Mouse (Mus musculus) stomach, embryonic 15.5 days (tissue): ENCODE results near the gene Ctf1. TPM values are rescaled to one million over a fixed set of nuclear protein-coding genes. Genes with fewer than 3 reads are reported as not detected.

Source experiments
- ATAC-seq: fragments of 200-750 bp; cut with Nextera tagmentation; 2 replicates; pipeline ENCODE4 v1.8.0; 2017; ENCODE audit warnings: low read depth, moderate number of reproducible peaks, moderate TSS enrichment; ENCODE audit not compliant: insufficient read depth, low FRiP score
- H3K27ac ChIP-seq: fragments of 300-500 bp; sonication (generic); 2 replicates; pipeline ENCODE4 v1.5.1; 2015; ENCODE audit warnings: mild to moderate bottlenecking, inconsistent platforms
- H3K27me3 ChIP-seq: fragments of 300-500 bp; sonication (generic); replicated peaks from 2 replicates; pipeline ENCODE4 v1.6.1; 2015; ENCODE audit warnings: inconsistent platforms
- H3K36me3 ChIP-seq: fragments of 300-500 bp; sonication (generic); 2 replicates; pipeline ENCODE4 v1.6.1; 2015; ENCODE audit warnings: inconsistent platforms
- H3K4me1 ChIP-seq: fragments of 300-500 bp; sonication (generic); 2 replicates; pipeline ENCODE4 v1.6.1; 2015; ENCODE audit warnings: inconsistent platforms
- H3K4me2 ChIP-seq: fragments of 300-500 bp; sonication (generic); 2 replicates; pipeline ENCODE4 v1.6.1; 2015; ENCODE audit warnings: mild to moderate bottlenecking, inconsistent platforms
- H3K4me3 ChIP-seq: fragments of 300-500 bp; sonication (generic); replicated peaks from 2 replicates; pipeline ENCODE4 v1.5.1; 2015; ENCODE audit warnings: inconsistent platforms
- H3K9ac ChIP-seq: fragments of 300-500 bp; sonication (generic); 2 replicates; pipeline ENCODE4 v1.6.1; 2015; ENCODE audit warnings: inconsistent platforms
- H3K9me3 ChIP-seq: fragments of 300-500 bp; sonication (generic); 2 replicates; pipeline ENCODE4 v1.6.1; 2016; ENCODE audit warnings: inconsistent platforms
- WGBS: fragments of 180-500 bp; shearing (Covaris S2); methylation state at CpG from one replicate; pipeline ENCODE4 v1.1.7; 2015; 5-methylcytosine and 5-hydroxymethylcytosine counted together
- polyA plus RNA-seq: library from polyadenylated mRNA; unstranded; fragments of >200 nt; fragmentation: Nextera tagmentation; extraction: Ambion mirVana; gene quantifications from 2 replicates; pipeline ENCODE4 v1.2.1, GENCODE M21; 2015

The Ctf1 gene
- polyA plus RNA-seq, 1 experiment from 2014 or later = 17.0 TPM

DNA sequence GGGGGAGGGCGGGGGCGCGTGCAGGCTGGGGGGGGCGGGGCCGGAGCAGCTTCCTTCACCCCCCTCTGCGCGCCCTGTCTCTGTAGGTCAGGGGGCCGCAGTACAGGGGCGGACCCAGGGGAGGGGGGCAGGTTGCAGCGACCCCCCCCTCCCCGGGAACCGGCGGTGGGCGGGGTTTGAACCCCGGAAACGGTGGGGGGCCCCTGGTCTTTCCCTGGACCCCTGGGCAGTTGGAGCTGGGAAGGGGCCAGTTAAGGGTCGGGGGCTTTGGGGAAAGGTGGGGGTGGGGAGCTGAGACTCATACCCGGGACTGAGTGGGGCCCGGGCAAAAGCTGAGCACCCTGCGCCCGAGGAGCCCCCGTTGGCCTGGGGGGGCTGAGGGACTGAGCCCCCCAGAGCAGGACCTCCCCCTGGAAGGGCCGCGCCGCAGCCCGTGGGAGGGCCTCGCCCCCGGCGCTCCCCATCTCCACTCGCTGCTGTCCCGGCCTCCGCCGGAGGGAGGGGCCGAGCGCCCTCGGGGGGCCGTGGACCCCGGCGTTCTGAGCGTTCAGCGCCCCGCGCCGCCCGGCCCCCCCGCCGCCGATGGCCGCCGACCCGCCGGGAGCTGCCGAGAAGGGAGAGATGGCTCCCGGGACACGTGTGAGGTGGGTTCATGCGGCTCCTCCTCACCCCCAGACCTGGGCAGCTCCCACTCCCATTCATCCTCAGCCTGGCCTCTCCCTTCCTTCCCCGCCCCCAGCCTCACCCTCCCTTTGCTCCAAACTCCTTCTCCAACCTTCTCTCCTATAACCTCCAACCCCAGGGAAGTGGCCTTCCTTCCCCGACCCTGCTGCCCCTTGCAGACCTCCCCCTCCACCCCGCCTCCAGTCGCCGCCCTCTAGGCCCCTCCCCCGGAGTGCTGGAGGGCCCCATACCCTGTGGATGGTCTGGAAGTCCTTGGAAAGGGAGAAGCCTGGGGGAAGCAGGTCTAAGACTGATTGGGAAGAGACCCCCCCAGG, 34.3 kb downstream of the Ctf1 start:
- H3K9ac ChIP-seq = peak overlapping the region; percentile 70
- H3K27ac ChIP-seq = peak overlapping the region; percentile 86
- no peak for ATAC-seq
- peaks cover 19% of the 10 kb centered on the region for H3K4me1 ChIP-seq
- H3K4me2 ChIP-seq = peak overlapping the region; percentile 87
- H3K4me3 ChIP-seq = peak overlapping the region; percentile 81
- H3K9me3 ChIP-seq = no peaks in the 10 kb centered on the region
- H3K36me3 ChIP-seq = peaks cover 36% of the 10 kb centered on the region
- H3K27me3 ChIP-seq = no peaks in the 10 kb centered on the region
- 1% methylated on average over 31 of the region's 62 CpGs for WGBS

DNA sequence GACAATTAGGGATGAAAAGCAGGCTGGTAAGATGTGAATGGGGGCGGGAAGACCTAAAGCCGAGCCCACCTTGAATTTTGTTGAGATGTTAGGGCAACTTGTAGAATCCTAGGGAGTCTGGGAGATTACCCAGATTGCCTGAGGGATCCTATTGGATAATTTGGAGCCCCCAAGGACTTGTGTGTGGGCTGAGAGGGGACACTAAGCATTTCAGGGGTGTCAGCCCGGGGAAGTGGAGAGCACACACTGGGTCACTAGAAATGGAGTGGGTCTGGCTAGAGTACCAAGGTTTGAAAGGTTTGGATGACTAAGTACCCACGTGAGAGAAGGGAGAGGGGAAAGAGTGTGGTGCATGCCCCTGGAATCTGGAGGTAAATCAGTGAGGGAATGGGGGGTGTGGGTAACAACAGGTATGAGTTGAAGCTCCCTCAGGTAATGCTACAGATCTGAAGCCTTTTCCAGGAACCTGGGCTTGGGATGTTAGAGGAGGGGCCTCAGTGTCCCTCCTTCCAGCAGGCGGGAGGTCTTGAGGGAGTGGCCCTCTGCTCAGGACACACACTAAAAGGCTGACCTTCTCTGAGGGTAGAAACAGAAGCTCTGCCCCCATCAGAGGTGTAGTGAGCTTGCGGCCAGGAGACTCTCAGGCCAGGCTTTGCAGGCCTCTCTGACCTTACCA, 35.2 kb downstream of the Ctf1 start:
- no peak for ATAC-seq
- H3K27me3 ChIP-seq = no peaks in the 10 kb centered on the region
- peak overlapping the region; percentile 81 for H3K4me3 ChIP-seq
- H3K9ac ChIP-seq = 0 out of 2 replicates have a peak overlapping the region, but pooled peaks have one; percentile 70
- H3K27ac ChIP-seq = peak overlapping the region; percentile 86
- H3K36me3 ChIP-seq = peaks cover 44% of the 10 kb centered on the region
- WGBS = 35% methylated on average over 6 of the region's 6 CpGs
- peaks cover 19% of the 10 kb centered on the region for H3K4me1 ChIP-seq
- no peaks in the 10 kb centered on the region for H3K9me3 ChIP-seq
- peak overlapping the region; percentile 87 for H3K4me2 ChIP-seq

DNA sequence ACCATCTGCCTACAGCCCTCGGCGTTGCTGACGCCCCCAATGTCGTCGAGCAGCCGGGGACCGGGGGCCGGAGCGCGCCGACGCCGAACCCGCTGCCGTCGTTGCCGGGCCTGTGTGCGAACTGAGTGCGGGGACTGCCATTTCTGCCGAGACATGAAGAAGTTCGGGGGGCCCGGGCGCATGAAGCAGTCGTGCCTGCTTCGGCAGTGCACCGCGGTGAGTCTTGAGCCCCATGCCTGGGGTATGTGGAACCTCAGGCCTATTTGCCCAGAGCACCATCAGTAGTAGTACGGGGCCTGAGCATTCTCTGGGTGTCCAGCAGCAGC, 35.7 kb downstream of the Ctf1 start:
- Histone ChIP-seq H3K9me3 (no peaks in the 10 kb centered on the region), H3K4me3 (no peak overlapping the region), H3K27me3 (no peaks in the 10 kb centered on the region), H3K27ac (no peak overlapping the region), H3K9ac (no peak overlapping the region), H3K4me2 (peak overlapping the region; percentile 87), H3K4me1 (peaks cover 19% of the 10 kb centered on the region), H3K36me3 (peaks cover 49% of the 10 kb centered on the region)
- no peak for ATAC-seq
- 89% methylated on average over 28 of the region's 28 CpGs for WGBS

DNA sequence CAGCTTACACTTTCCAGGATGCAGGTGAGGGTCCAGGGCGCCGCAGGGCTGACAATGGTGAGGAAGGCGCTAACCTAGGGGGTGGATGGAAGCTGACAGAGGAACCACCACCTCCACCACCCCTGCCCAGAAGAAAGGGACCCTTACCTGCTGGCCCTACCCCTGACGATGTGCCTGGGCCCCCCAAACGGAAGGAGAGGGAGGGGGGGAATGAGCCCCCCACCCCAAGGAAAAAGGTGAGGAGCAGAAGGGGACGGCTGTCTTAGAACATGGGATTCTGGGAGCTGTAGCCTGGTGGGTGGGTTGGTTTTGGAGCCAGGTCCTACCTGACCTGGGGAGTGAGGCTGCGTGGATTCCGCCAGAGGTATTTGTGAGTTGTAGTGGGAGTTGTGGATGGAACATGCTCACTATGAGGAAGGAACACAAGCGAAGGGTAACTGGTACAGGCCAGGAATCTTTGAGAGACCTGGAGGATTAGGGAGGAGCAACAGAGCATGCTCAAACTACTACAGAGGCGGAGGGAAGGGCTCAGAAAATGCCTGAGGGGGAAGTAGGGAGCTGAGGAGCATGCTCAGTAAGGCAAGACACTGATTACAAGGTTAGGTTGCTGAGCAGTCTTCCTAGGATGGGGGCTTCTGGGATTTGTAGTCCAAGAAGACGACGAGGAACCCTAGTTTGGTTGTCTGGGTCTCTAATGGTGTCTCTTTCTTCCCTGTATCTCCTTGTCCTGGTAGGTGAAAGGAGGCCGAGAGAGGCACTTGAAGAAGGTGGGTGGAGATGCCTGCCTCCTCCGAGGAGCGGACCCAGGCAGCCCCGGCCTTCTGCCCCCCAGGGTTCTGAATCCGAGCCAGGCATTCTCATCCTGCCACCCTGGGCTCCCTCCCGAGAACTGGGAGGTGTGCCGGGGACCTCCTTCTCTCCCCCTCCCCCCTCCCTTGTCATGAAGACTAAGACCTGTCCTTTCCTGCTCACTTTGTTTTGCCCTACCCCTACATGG, 37.9 kb downstream of the Ctf1 start:
- 88% methylated on average over 19 of the region's 19 CpGs for WGBS
- Histone ChIP-seq H3K4me1 (peaks cover 12% of the 10 kb centered on the region), H3K4me3 (no peak overlapping the region), H3K27me3 (no peaks in the 10 kb centered on the region), H3K4me2 (no peak overlapping the region), H3K36me3 (peaks cover 53% of the 10 kb centered on the region), H3K27ac (no peak overlapping the region), H3K9ac (no peak overlapping the region), H3K9me3 (no peaks in the 10 kb centered on the region)
- no peak for ATAC-seq

DNA sequence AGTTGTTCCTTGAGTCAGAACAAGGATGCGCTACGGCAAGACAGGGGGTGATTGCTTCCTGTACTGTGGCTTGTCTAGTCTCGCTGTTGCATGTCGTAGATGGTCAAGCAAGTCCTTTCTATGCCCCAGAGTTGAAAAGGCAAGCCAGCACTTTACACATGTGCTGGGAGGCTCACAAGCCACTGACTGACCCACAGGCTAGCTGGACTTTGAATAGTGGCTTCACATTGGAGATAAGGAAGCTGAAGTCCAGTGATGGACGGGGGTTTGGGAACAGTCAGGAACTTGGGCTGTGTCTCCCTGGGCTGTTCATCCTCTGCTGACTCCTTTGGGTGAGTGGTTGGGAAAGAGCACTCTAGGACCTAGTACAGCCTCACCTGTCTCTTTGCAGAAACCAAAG, 39.1 kb downstream of the Ctf1 start:
- Histone ChIP-seq H3K27me3 (no peaks in the 10 kb centered on the region), H3K4me3 (no peak overlapping the region), H3K4me1 (peaks cover 19% of the 10 kb centered on the region), H3K9ac (no peak overlapping the region), H3K4me2 (no peak overlapping the region), H3K9me3 (no peaks in the 10 kb centered on the region), H3K36me3 (peaks cover 53% of the 10 kb centered on the region), H3K27ac (no peak overlapping the region)
- 91% methylated on average over 5 of the region's 5 CpGs for WGBS
- no peak for ATAC-seq

DNA sequence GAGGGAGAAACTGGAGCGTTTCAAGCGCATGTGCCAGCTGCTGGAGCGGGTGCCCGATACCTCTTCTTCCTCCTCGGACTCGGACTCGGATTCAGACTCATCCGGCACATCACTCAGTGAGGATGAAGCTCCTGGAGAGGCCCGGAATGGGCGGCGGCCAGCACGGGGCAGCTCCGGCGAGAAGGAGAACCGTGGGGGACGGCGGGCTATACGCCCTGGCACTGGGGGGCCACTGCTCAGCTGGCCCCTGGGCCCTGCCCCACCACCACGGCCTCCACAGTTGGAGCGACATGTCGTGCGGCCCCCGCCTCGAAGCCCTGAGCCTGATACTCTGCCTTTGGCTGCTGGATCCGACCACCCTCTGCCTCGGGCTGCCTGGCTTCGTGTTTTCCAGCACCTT, 39.5 kb downstream of the Ctf1 start:
- H3K4me1 ChIP-seq = peaks cover 19% of the 10 kb centered on the region
- no peak overlapping the region for H3K4me3 ChIP-seq
- 93% methylated on average over 27 of the region's 27 CpGs for WGBS
- no peak overlapping the region for H3K4me2 ChIP-seq
- H3K9me3 ChIP-seq = no peaks in the 10 kb centered on the region
- ATAC-seq = no peak
- peaks cover 56% of the 10 kb centered on the region for H3K36me3 ChIP-seq
- no peak overlapping the region for H3K27ac ChIP-seq
- H3K27me3 ChIP-seq = no peaks in the 10 kb centered on the region
- H3K9ac ChIP-seq = no peak overlapping the region

DNA sequence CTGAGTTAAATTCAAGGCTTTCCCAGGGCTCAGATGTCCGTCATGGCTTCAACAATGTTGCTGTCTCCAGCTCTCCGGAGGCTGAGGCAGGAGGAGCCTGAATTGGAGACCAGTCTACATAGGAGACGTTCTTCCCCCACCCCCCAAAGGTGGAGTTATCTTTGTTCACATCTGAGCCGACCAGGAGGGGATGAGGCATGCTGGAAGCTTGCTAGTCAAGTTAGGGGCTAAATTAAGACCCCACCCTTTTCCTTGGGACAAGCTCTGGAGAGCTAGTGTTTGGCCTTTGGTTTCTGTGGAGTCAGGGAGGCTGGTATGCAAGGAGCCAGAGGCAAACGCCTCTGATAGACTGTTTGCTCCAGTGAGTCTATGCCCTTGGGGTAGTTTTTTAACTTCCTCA, 40.6 kb downstream of the Ctf1 start:
- peaks cover 61% of the 10 kb centered on the region for H3K36me3 ChIP-seq

DNA sequence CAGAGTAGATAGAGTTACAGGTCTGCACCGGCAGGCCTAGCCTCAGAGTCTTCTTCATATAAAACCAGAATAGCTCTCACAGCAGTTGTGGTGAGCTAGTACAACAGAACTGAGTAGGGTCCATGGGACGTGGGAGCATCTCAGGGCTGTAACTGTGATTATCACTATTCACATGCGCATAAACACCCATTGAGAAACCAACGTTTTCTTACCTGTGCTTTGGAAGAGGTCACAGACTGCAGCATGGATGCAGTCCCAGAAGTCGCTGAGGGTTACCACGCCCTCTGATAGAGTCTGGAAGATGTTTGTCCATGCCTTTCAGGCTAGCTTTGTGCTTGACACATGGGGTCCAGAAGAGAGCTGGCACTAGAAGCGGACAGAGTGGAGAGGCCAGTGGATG, 41.2 kb downstream of the Ctf1 start:
- no peak overlapping the region for H3K9ac ChIP-seq
- no peak overlapping the region for H3K4me2 ChIP-seq
- H3K27ac ChIP-seq = no peak overlapping the region
- H3K27me3 ChIP-seq = no peaks in the 10 kb centered on the region
- H3K9me3 ChIP-seq = no peaks in the 10 kb centered on the region
- H3K4me1 ChIP-seq = 0 out of 2 replicates have a peak, but pooled peaks cover 7% of the 10 kb centered on the region
- H3K36me3 ChIP-seq = peaks cover 55% of the 10 kb centered on the region
- 80% methylated on average over 7 of the region's 7 CpGs for WGBS
- H3K4me3 ChIP-seq = no peak overlapping the region
- ATAC-seq = no peak

More for the DNA sequence above, 40.6 kb downstream of the Ctf1 start:
- 63% methylated on average over 5 of the region's 5 CpGs for WGBS
- no peak overlapping the region for H3K4me2 ChIP-seq
- ATAC-seq = no peak
- H3K27ac ChIP-seq = no peak overlapping the region
- no peak overlapping the region for H3K9ac ChIP-seq
- no peaks in the 10 kb centered on the region for H3K9me3 ChIP-seq
- peaks cover 8% of the 10 kb centered on the region; the same call in 1 of the 2 replicates for H3K4me1 ChIP-seq
- H3K27me3 ChIP-seq = no peaks in the 10 kb centered on the region
- no peak overlapping the region for H3K4me3 ChIP-seq

DNA sequence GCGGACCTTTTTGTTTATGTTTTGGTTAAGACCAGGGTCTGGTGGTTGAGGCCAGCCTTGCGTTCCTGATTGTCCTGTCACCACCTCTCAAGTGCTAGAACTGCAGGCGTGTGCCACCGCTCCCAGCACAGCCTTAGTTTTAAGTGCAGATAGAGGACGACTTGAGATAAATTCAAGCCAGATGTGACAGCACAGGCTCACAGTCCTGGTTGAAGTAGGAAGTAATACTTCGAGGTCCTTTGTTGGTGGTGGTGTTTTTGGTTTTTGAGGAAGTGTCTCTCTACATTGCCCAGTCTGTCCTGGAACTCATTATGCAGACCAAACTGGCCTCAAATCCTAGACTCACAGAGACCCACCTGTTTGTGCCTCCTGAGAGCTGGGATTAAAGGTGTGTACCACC, 47.2 kb downstream of the Ctf1 start:
- no peak for ATAC-seq
- H3K27me3 ChIP-seq = no peaks in the 10 kb centered on the region
- H3K4me1 ChIP-seq = peaks cover 11% of the 10 kb centered on the region; the same call in 1 of the 2 replicates
- no peak overlapping the region for H3K9ac ChIP-seq
- no peak overlapping the region for H3K4me2 ChIP-seq
- H3K4me3 ChIP-seq = no peak overlapping the region
- WGBS = 46% methylated on average over 6 of the region's 6 CpGs
- H3K36me3 ChIP-seq = peaks cover 31% of the 10 kb centered on the region
- H3K9me3 ChIP-seq = no peaks in the 10 kb centered on the region
- peak overlapping the region; percentile 12; the same call in 1 of the 2 replicates for H3K27ac ChIP-seq

DNA sequence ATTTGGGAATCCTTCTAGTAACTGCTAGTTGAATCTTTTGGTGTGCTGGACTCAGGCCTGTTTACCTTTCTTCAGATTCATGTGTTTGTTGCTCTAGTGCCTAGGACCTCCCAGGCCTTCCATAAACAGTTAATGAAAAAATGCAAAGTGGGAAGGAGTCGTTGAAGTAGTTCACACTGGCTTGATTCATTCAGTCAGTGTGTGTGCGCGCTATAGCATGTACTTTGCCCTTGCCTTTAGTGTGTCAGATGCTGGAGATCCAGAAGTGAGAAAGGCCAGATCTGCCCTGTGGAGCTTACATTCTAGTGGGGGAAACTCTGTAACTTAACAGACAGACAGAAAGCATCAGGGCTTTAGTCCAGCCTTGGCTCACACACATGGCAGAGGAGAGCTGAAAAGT, 47.9 kb downstream of the Ctf1 start:
- Histone ChIP-seq H3K4me3 (no peak overlapping the region), H3K27ac (no peak overlapping the region; the same call in 1 of the 2 replicates), H3K9ac (no peak overlapping the region), H3K4me1 (peaks cover 11% of the 10 kb centered on the region; the same call in 1 of the 2 replicates), H3K4me2 (no peak overlapping the region), H3K36me3 (peaks cover 34% of the 10 kb centered on the region), H3K27me3 (no peaks in the 10 kb centered on the region), H3K9me3 (no peaks in the 10 kb centered on the region)
- WGBS = 68% methylated on average over 3 of the region's 3 CpGs
- ATAC-seq = no peak

DNA sequence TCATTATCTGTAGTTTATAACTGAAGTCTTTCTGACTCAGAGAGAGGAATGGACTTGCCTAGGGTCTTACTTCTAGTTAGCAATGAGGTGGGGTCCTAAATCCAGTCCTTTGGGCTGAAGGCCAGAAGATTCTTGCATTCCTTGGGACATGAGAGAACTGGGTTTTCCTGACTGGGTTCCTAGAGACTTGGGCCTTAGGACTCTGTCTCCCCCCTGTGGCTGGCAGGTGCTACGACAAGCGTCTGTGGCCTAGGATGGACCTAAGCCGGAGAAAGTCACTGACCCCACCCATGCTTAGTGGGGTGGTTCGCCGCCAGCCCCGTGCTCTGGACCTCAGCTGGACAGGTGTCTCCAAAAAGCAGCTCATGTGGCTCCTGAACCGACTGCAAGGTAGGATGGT, 48.5 kb downstream of the Ctf1 start:
- H3K9me3 ChIP-seq = no peaks in the 10 kb centered on the region
- peaks cover 39% of the 10 kb centered on the region for H3K36me3 ChIP-seq
- WGBS = 30% methylated on average over 7 of the region's 7 CpGs
- H3K4me1 ChIP-seq = peaks cover 10% of the 10 kb centered on the region; the same call in 1 of the 2 replicates
- H3K9ac ChIP-seq = no peak overlapping the region
- no peak overlapping the region for H3K4me2 ChIP-seq
- ATAC-seq = peak; percentile 57; the same call in 1 of the 2 replicates
- no peaks in the 10 kb centered on the region for H3K27me3 ChIP-seq
- no peak overlapping the region for H3K4me3 ChIP-seq
- H3K27ac ChIP-seq = no peak overlapping the region
